Mouse (Mus musculus): ENCODE data around the gene Nrbp1. TPM values are rescaled to one million over a fixed set of nuclear protein-coding genes. Genes with fewer than 3 reads are reported as not detected.

Gene Nrbp1
- polyA plus RNA-seq (2015; fragmentation: Nextera tagmentation; extraction: Ambion mirVana), result 103 and 107 TPM in 2 replicates

GRCm38 (mm10) chr5:31240637-31241521 is at the start of gene Nrbp1, which contains the start of gene Gm9970:
TSS of gene Nrbp1 (plus strand) at chr5:31240864.
TSS of gene Gm9970 (minus strand) at chr5:31241232.

GRCm38 (mm10) chr5:31192939-31193630 is 47.6 kb upstream of the Nrbp1 start, which contains the start of the genes Snx17 and Eif2b4:
TSS of gene Snx17 (plus strand) at chr5:31193227.
TSS of gene Eif2b4 (minus strand) at chr5:31193430.

GRCm38 (mm10) chr5:31201742-31202590 is 38.7 kb upstream of the Nrbp1 start, which contains the start of gene Zfp513:
TSS of gene Zfp513 (minus strand) at chr5:31202303.

GRCm38 (mm10) chr5:31220448-31221303 is 20.0 kb upstream of the Nrbp1 start, which contains the start of gene Ppm1g:
TSS of gene Ppm1g (minus strand) at chr5:31220687.

GRCm38 (mm10) chr5:31251541-31252101 is 11.0 kb downstream of the Nrbp1 start, which contains the start of gene Krtcap3:
TSS of gene Krtcap3 (plus strand) at chr5:31251691.

GRCm38 (mm10) chr5:31290521-31291360 is 50.1 kb downstream of the Nrbp1 start, which contains the start of gene Ift172:
TSS of gene Ift172 (minus strand) at chr5:31291116.

GRCm38 (mm10) chr5:31295606-31296141 is 55.0 kb downstream of the Nrbp1 start, which contains the start of gene Fndc4:
TSS of gene Fndc4 (minus strand) at chr5:31296080.

GRCm38 (mm10) chr5:31297047-31297757 is 56.5 kb downstream of the Nrbp1 start, which contains the start of gene Gckr:
TSS of gene Gckr (plus strand) at chr5:31297443.

Other genes with a start within 250 kb of the Nrbp1 start
- gene Atraid, start 192.6 kb upstream of the Nrbp1 start, polyA plus RNA-seq (2015; fragmentation: Nextera tagmentation; extraction: Ambion mirVana), result 208 and 234 TPM in 2 replicates
- 7.6 and 8.1 TPM in 2 replicates for gene Slc5a6, start 191.9 kb upstream of the Nrbp1 start, polyA plus RNA-seq (2015; fragmentation: Nextera tagmentation; extraction: Ambion mirVana)
- 7.7 and 8.9 TPM in 2 replicates for gene Cad, start 186.1 kb upstream of the Nrbp1 start, polyA plus RNA-seq (2015; fragmentation: Nextera tagmentation; extraction: Ambion mirVana)
- gene Dnajc5g, start 134.6 kb upstream of the Nrbp1 start, polyA plus RNA-seq (2015; fragmentation: Nextera tagmentation; extraction: Ambion mirVana), result not detected in 2 replicates
- gene Slc30a3, start 132.6 kb upstream of the Nrbp1 start, polyA plus RNA-seq (2015; fragmentation: Nextera tagmentation; extraction: Ambion mirVana), result not detected in 2 replicates
- gene Trim54, start 124.2 kb upstream of the Nrbp1 start, polyA plus RNA-seq (2015; fragmentation: Nextera tagmentation; extraction: Ambion mirVana), result not detected in 2 replicates
- gene Ucn, start 102.0 kb upstream of the Nrbp1 start, polyA plus RNA-seq (2015; fragmentation: Nextera tagmentation; extraction: Ambion mirVana), result not detected in 2 replicates
- gene Mpv17, start 86.6 kb upstream of the Nrbp1 start, polyA plus RNA-seq (2015; fragmentation: Nextera tagmentation; extraction: Ambion mirVana), result 60.7 and 61.3 TPM in 2 replicates
- gene Gm29609, start 61.0 kb upstream of the Nrbp1 start, polyA plus RNA-seq (2015; fragmentation: Nextera tagmentation; extraction: Ambion mirVana), result 0.29 and 1.5 TPM in 2 replicates
- 21.8 and 27.1 TPM in 2 replicates for gene Gtf3c2, start 60.7 kb upstream of the Nrbp1 start, polyA plus RNA-seq (2015; fragmentation: Nextera tagmentation; extraction: Ambion mirVana)
- gene Snx17, start 47.6 kb upstream of the Nrbp1 start, polyA plus RNA-seq (2015; fragmentation: Nextera tagmentation; extraction: Ambion mirVana), result 106 and 108 TPM in 2 replicates
- gene Eif2b4, start 47.4 kb upstream of the Nrbp1 start, polyA plus RNA-seq (2015; fragmentation: Nextera tagmentation; extraction: Ambion mirVana), result 31.4 and 37.4 TPM in 2 replicates
- gene Zfp513, start 38.6 kb upstream of the Nrbp1 start, polyA plus RNA-seq (2015; fragmentation: Nextera tagmentation; extraction: Ambion mirVana), result 4.0 and 4.5 TPM in 2 replicates
- 59.8 and 62.1 TPM in 2 replicates for gene Ppm1g, start 20.2 kb upstream of the Nrbp1 start, polyA plus RNA-seq (2015; fragmentation: Nextera tagmentation; extraction: Ambion mirVana)
- gene Gm9970, start 368 bp downstream of the Nrbp1 start, polyA plus RNA-seq (2015; fragmentation: Nextera tagmentation; extraction: Ambion mirVana), result 1.0 and 1.3 TPM in 2 replicates
- gene Krtcap3, start 10.8 kb downstream of the Nrbp1 start, polyA plus RNA-seq (2015; fragmentation: Nextera tagmentation; extraction: Ambion mirVana), result 30.7 and 32.7 TPM in 2 replicates
- gene Ift172, start 50.3 kb downstream of the Nrbp1 start, polyA plus RNA-seq (2015; fragmentation: Nextera tagmentation; extraction: Ambion mirVana), result 9.7 and 12.7 TPM in 2 replicates
- 12.9 and 13.2 TPM in 2 replicates for gene Fndc4, start 55.2 kb downstream of the Nrbp1 start, polyA plus RNA-seq (2015; fragmentation: Nextera tagmentation; extraction: Ambion mirVana)
- 0.11 TPM in 1 of 2 replicates, not detected in the other for gene Gckr, start 56.6 kb downstream of the Nrbp1 start, polyA plus RNA-seq (2015; fragmentation: Nextera tagmentation; extraction: Ambion mirVana)
- gene Zfp512, start 211.6 kb downstream of the Nrbp1 start, polyA plus RNA-seq (2015; fragmentation: Nextera tagmentation; extraction: Ambion mirVana), result 16.1 and 17.2 TPM in 2 replicates
- not detected in 2 replicates for gene 4930548H24Rik, start 244.9 kb downstream of the Nrbp1 start, polyA plus RNA-seq (2015; fragmentation: Nextera tagmentation; extraction: Ambion mirVana)